16 mouse cellular contexts compared by ENCODE assay signal in the genomic region with DNA sequence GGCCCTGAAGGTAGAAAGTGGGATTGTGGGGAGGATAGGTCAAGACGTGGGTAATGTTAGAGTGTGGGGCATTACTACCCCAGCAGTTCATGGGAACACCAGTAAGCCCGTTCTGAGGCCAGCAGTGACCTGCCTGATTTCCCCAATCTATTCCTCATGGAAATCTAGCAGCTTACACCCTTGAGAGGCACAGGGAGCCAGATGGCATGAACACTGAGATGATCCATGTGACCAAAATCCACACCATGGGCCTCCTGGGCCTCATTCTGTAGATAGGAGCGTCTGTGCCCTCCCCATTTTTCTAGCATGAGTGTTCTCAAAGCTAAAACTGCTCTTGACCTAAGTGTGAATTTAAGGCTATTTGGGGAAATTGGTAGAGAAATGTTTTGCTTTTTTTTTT.
"Had no signal": no experiment of that assay in that cellular context is flagged by ENCODE, and none has a peak within 500 bp of the region (broad histone marks: within the 10 kb centered on the region; RNA-seq: fewer than 3 reads in every experiment).

No protein-coding gene starts in this region.

- ATAC-seq: hindbrain, embryonic 16.5 days; inflammation-experienced regulatory T-cells, adult 6 months; intestine, embryonic 15.5 days; intestine, postnatal 0 days; liver, embryonic 12.5 days had no signal

- DNase-seq: gastrocnemius, postnatal 10 days; gastrocnemius, postnatal 25 days; heart, adult 18-20 months; heart, postnatal 10 days; heart, postnatal 4 days; kidney, adult 18-20 months; kidney, adult 8-10 months; kidney, postnatal 10 days; kidney, postnatal 25 days; kidney, postnatal 4 days; left cerebral cortex, postnatal 4 days had no signal
